Mouse (Mus musculus) heart, postnatal 4 days (tissue): ENCODE results near the gene 4930412O13Rik. TPM values are rescaled to one million over a fixed set of nuclear protein-coding genes. Genes with fewer than 3 reads are reported as not detected.
A peak's percentile ranks its signal among the peaks of the same experiment; 100 is the strongest.

Experiments used
- DNase-seq: peaks from one replicate; pipeline ENCODE4 v3.0.0; 2021
- total RNA-seq, 2 experiments: library from RNA; stranded (reverse); gene quantifications; 2 replicates each; pipeline ENCODE4 v1.2.3; 2021

4930412O13Rik gene
- total RNA-seq, 2 experiments from 2014 or later: not detected

GRCm38 (mm10) chr2:9880271-9880670 is 781 bp upstream of the 4930412O13Rik start:
- no peak for DNase-seq

- peak; percentile 15 for DNase-seq
Measured at GRCm38 (mm10) chr2:9881611-9882023, 565 bp downstream of the 4930412O13Rik start.

DNA sequence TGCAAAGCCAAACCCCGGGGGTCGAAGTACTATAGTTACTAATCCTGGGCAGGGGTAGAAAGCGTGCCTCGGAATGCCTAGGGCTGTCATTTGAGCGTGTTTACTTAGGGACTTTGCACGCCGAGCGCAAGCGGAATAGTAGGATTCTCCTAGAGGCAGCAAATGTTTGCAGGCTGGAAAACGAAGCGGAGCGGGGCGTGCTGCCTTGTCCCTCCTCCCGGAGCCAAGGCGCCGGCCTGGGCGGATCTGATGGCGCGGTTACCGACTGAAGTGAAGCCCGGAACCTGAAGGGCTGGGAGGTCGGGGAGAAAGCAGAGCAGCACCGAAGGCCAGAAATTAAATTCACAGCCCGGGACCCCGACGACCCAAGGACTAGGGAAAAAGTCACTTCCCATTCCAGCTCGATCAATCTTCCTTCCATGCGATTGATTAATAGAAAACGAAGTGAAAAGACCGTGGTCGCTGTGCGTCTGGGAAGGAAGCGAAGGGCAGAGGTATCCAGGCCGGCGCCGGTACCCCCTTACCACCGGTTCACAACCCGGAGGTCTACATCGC is 1.4 kb downstream of the 4930412O13Rik start:
- DNase-seq: peak; percentile 39

GRCm38 (mm10) chr2:9882926-9883802 is 2.1 kb downstream of the 4930412O13Rik start:
- peak; percentile 14 for DNase-seq

- DNase-seq: no peak
Measured at GRCm38 (mm10) chr2:9883803-9884532, 2.9 kb downstream of the 4930412O13Rik start.

DNA sequence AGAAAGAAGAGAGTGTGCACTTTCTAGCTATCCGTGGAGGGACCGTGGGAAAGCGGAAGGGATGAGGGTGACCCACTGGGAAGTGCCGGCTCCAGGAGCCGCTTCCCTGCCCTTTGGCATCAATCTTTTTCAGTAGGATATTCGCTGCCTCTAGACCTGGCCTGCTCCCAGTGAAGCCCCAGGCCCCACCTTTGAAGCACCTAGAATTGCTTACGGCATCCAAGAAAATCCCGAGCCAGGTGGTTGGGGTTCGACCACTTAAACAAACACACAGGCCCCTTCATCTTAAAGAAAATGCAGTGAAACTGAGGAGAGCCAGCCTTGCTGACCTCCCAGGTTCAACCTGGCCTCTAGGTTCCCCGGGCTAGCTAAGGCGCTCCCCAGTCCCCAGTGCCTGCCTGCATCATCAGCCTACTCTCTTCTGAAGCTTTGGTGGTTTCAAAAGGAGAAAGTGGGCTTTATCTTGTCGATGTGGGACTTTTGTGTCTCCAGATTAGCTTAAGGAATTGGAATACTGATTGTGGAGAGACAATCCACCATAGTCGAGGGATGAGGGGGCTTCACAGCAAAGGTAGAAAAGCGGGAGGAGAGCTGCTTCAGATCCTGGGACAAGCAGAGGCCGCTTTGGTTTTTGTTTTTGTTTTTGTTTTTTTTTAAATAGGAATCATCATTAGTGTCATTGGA is 3.6 kb downstream of the 4930412O13Rik start:
- DNase-seq: no peak

GRCm38 (mm10) chr2:9885217-9885770 is 4.2 kb downstream of the 4930412O13Rik start:
- DNase-seq: no peak

DNA sequence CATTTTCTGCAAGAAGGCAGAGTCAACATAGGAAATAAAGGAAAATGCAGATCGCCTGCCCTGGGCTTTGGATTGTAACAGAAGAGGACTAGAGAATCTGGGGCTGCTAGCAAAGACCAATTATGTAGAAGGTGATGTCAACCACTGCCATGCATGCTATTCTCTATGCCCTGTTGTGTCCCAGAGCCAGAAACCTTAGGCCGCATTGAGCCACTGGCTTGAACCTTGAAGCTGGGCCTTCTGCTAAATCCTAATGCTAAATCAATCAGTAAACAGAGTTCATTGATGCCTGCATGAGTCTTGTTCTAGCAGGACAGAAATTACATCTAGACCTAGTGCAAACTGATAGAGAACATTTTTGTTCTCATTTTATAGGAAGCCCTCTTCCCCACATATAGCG is 5.0 kb downstream of the 4930412O13Rik start:
- DNase-seq: no peak

- DNase-seq: no peak
Measured at GRCm38 (mm10) chr2:9886921-9887610, 6.0 kb downstream of the 4930412O13Rik start.

GRCm38 (mm10) chr2:9887636-9888035 is 6.6 kb downstream of the 4930412O13Rik start:
- no peak for DNase-seq

DNA sequence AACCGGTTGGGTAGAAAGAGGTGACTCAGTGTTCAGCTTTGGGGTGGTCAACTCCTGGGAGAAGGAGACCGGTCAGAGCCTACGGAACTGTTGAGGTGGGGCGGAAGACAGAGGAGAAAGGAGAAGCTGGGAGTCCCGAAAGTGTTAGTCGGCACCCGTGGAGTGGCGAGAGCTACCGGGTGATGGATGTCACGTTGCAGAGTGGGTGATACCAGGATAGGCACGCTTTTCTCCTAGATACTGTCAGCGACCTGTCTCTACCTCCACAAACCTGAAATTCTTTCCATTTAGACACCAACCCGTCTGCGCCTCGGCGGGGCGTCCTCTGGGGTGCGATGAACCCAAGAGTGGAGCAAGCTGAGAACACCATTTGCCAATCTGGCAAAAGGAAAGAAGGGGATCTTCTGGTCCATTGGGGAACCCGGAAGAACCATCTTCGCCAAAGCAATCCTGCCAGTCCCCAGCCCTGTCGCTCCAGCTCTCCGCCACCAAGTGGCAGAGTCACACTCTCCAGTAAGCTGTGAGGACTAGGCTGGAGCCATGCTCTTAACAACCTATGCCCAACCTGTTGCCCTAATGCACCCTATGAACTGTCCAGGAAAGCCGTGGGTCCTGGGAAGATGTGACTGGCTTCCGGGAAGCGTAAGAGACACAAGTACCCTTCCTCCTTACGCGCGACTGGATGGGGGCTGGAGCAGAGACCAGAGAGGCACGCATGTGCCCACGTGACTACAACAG is 8.0 kb downstream of the 4930412O13Rik start, which contains the start of gene 9230102O04Rik:
TSS of gene 9230102O04Rik (minus strand) at position 628 of the 738 bp plus-strand sequence.
- DNase-seq: peak; percentile 52

DNA sequence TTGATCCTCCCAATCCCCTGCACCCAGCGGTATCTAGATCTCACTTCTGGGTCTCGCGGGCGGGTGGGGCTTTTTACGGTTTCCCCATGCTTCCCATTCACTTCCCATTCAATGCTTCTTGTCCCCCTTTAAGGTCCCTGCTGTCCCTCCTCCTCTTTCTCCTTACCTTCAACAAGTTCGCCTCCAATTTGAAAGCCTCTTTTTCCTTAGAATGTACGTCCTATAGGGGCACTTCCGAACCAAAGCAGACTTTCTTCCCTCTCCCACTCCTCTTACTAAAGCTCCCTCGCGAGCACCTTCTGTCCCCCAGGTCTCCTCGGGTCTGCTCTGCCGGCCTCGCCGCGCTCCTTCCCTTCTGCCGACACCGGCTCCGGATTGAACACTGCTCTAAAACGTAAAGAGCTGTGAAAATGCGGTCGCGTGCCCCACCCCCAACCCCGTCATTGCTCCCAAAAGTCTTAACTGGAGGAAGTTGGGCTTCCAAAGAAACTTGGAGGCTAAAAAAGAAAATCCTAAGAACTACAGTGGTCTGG is 8.7 kb downstream of the 4930412O13Rik start, which contains the start of gene Gata3:
TSS of gene Gata3 (minus strand) at position 384 of the 533 bp plus-strand sequence.
- DNase-seq: no peak

DNA sequence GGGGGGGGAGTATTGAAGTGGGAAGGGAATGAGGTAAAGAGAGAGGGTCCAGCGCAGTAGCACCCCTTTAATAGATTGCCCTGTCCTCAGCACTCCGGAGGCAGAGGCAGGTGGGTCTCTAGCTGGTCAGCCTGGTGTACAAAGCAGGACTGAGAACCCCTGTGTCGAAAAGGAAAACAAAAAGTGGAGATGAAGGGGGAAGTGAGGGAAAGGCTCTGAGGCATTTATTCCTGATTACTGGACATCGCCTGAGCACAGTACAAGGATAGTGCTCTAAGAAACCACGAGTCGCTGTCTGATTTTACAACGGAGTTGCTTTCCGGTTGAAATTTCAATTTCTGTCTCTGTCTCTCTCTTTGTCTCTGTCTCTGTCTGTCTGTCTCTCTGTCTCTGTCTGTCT is 9.2 kb downstream of the 4930412O13Rik start:
- DNase-seq: no peak

DNA sequence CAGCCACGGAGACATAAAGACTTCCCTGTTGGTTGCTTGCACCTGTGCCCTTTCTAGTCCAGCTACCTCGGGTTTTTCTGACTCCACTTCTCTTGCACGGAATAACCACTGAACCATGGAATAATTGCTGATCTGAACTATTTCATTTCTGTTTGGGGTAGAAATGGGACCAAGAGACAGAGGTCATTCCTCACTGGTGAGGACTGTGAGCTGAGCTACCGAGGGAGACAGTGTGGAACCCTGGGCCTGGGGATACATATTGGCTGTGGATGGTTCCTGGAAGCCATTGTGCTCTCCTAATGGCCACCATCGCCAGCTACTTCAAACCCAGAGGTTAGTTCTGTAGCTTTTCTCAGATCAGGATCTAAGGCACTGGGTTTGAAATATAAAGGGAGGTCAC is 9.9 kb downstream of the 4930412O13Rik start:
- no peak for DNase-seq

- DNase-seq: no peak
Measured at GRCm38 (mm10) chr2:9892541-9892940, 11.5 kb downstream of the 4930412O13Rik start.

- no peak for DNase-seq
Measured at GRCm38 (mm10) chr2:9893272-9893953, 12.4 kb downstream of the 4930412O13Rik start.

- no peak for DNase-seq
Measured at GRCm38 (mm10) chr2:9894836-9895593, 14.0 kb downstream of the 4930412O13Rik start.

- DNase-seq: no peak
Measured at GRCm38 (mm10) chr2:9896097-9896770, 15.2 kb downstream of the 4930412O13Rik start.
